ENCODE assay signal across 19 mouse cellular contexts in the genomic region with DNA sequence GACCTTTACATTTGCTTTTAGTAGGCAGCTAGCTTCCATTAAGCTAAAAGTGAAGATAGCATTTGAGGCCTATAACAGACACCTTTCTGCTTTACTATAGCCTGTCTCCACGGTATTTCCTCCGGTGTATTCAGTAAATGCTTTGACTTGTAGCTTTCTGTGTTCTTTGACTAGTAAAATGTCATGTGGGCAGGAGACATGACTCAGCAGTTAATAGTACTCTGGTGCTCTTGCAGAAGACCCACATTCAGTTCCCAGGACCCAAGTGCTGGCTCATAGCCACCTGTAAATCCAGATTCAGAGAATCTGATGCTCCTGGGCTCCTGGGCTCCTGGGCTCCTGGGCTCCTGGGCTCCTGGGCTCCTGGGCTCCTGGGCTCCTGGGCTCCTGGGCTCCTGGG.
DNase-seq lines count a peak whose midpoint lies in the region; ATAC-seq and TF ChIP-seq lines count a peak whose summit lies in the region.
"Had no signal": no experiment of that assay in that cellular context is flagged by ENCODE, and none has a peak within 500 bp of the region (broad histone marks: within the 10 kb centered on the region; RNA-seq: fewer than 3 reads in every experiment).

No protein-coding gene starts in this region.

- ATAC-seq in midbrain, embryonic 11.5 days (ENCODE audit: low FRiP score): no peak
- peak; percentile 39 for ATAC-seq in common myeloid progenitor, adult 5-6 weeks (replicated peaks; ENCODE audit: low read depth, poor library complexity, severe bottlenecking)
- ATAC-seq in midbrain, postnatal 0 days (ENCODE audit: low FRiP score): no peak

- H3K27me3 ChIP-seq in midbrain, embryonic 11.5 days (ENCODE audit: control insufficient read depth, insufficient read depth, low read length): no peaks in the 10 kb centered on the region
- no peaks in the 10 kb centered on the region for H3K27me3 ChIP-seq in midbrain, embryonic 10.5 days (ENCODE audit: low read depth, poor library complexity, severe bottlenecking)
- no peaks in the 10 kb centered on the region for H3K27me3 ChIP-seq in myocyte (ENCODE audit: control insufficient read depth, insufficient read depth, insufficient read length)
- H3K27me3 ChIP-seq in midbrain, postnatal 0 days (ENCODE audit: insufficient read depth, low read length): no peaks in the 10 kb centered on the region
- H3K27me3 ChIP-seq: embryonic facial prominence, embryonic 12.5 days; hindbrain, embryonic 13.5 days; kidney, embryonic 15.5 days; limb, embryonic 15.5 days; neural tube, embryonic 15.5 days had no signal

- peak; percentile 41 for DNase-seq in midbrain, embryonic 11.5 days (ENCODE audit: low spot score, missing footprints)
- no peak for DNase-seq in midbrain, embryonic 10.5 days (ENCODE audit: low spot score)
- DNase-seq in Muller cell, postnatal 12 days (ENCODE audit: inconsistent ontology term): peak; percentile 7
- no peak for DNase-seq in midbrain, postnatal 0 days (ENCODE audit: low spot score)
- DNase-seq in adrenal gland, postnatal 10 days: no peak
- DNase-seq in adrenal gland, postnatal 14 days: no peak
- DNase-seq: adrenal gland, adult 2 months; cerebellum, adult 11 months; gastrocnemius, postnatal 25 days; heart, postnatal 14 days; right cerebral cortex, postnatal 4 days had no signal

- no peak for TF ChIP-seq POLR2A in myocyte (IDR thresholded peaks at IDR 0.05; ENCODE audit: insufficient read length, low read depth)

- no peak overlapping the region for H3K27ac ChIP-seq in midbrain, embryonic 11.5 days (ENCODE audit: low read depth, low read length)
- H3K27ac ChIP-seq in midbrain, embryonic 10.5 days (replicated peaks): no peak overlapping the region
- H3K27ac ChIP-seq in midbrain, postnatal 0 days (ENCODE audit: low read depth, low read length): no peak overlapping the region
- H3K27ac ChIP-seq: embryonic facial prominence, embryonic 12.5 days; hindbrain, embryonic 13.5 days; kidney, embryonic 15.5 days; limb, embryonic 15.5 days; neural tube, embryonic 15.5 days had no signal

- H3K36me3 ChIP-seq in midbrain, embryonic 11.5 days (ENCODE audit: control insufficient read depth, insufficient read depth, low read length): no peaks in the 10 kb centered on the region
- H3K36me3 ChIP-seq in midbrain, embryonic 10.5 days: no peaks in the 10 kb centered on the region
- H3K36me3 ChIP-seq in myocyte (ENCODE audit: control insufficient read depth, insufficient read depth): no peaks in the 10 kb centered on the region
- H3K36me3 ChIP-seq in midbrain, postnatal 0 days (ENCODE audit: insufficient read depth, low read length): no peaks in the 10 kb centered on the region
- H3K36me3 ChIP-seq: embryonic facial prominence, embryonic 12.5 days; heart, embryonic 10.5 days; hindbrain, embryonic 13.5 days; kidney, embryonic 15.5 days; limb, embryonic 15.5 days; neural tube, embryonic 15.5 days had no signal

- no peak overlapping the region for H3K4me3 ChIP-seq in midbrain, embryonic 11.5 days (ENCODE audit: low read depth, low read length)
- H3K4me3 ChIP-seq in midbrain, embryonic 10.5 days: no peak overlapping the region
- H3K4me3 ChIP-seq in myocyte: no peak overlapping the region
- H3K4me3 ChIP-seq in midbrain, postnatal 0 days (ENCODE audit: low read depth, low read length): no peak overlapping the region
- H3K4me3 ChIP-seq: embryonic facial prominence, embryonic 12.5 days; heart, embryonic 10.5 days; hindbrain, embryonic 13.5 days; kidney, embryonic 15.5 days; limb, embryonic 15.5 days; neural tube, embryonic 15.5 days had no signal

- H3K9ac ChIP-seq in midbrain, embryonic 11.5 days (ENCODE audit: low read length): no peak overlapping the region
- H3K9ac ChIP-seq in midbrain, postnatal 0 days (replicated peaks; ENCODE audit: low read length, poor library complexity, severe bottlenecking): no peak overlapping the region
- H3K9ac ChIP-seq: embryonic facial prominence, embryonic 12.5 days; hindbrain, embryonic 13.5 days; kidney, embryonic 15.5 days; limb, embryonic 15.5 days; neural tube, embryonic 15.5 days had no signal

- H3K4me1 ChIP-seq in midbrain, embryonic 11.5 days (ENCODE audit: control insufficient read depth, insufficient read depth, low read length): no peaks in the 10 kb centered on the region
- H3K4me1 ChIP-seq in midbrain, embryonic 10.5 days: no peaks in the 10 kb centered on the region; the same call in 1 of the 2 replicates
- no peaks in the 10 kb centered on the region for H3K4me1 ChIP-seq in midbrain, postnatal 0 days (ENCODE audit: insufficient read depth, low read length)
- H3K4me1 ChIP-seq: hindbrain, embryonic 13.5 days had no signal

- H3ac ChIP-seq in myocyte (ENCODE audit: control insufficient read depth, insufficient read length): no peak overlapping the region

- WGBS in midbrain, embryonic 11.5 days: 94% methylated on average over 2 of the region's 2 CpGs
- 86% methylated on average over 2 of the region's 2 CpGs for WGBS in midbrain, embryonic 10.5 days
- 75% methylated on average over 2 of the region's 2 CpGs for WGBS in midbrain, postnatal 0 days

- H3K4me2 ChIP-seq in midbrain, embryonic 11.5 days: no peak overlapping the region
- H3K4me2 ChIP-seq in myocyte (ENCODE audit: low read depth): no peak overlapping the region
- no peak overlapping the region for H3K4me2 ChIP-seq in midbrain, postnatal 0 days (ENCODE audit: low read depth, low read length, poor library complexity, severe bottlenecking)
- H3K4me2 ChIP-seq: embryonic facial prominence, embryonic 12.5 days; hindbrain, embryonic 13.5 days; kidney, embryonic 15.5 days; limb, embryonic 15.5 days; neural tube, embryonic 15.5 days had no signal

- H3K79me2 ChIP-seq in myocyte (ENCODE audit: control insufficient read depth, insufficient read depth): no peaks in the 10 kb centered on the region

- no peak for TF ChIP-seq CTCF in midbrain, postnatal 0 days (IDR thresholded peaks at IDR 0.05)

- no peaks in the 10 kb centered on the region for H3K9me3 ChIP-seq in midbrain, embryonic 11.5 days (ENCODE audit: control insufficient read depth, low read length)
- no peaks in the 10 kb centered on the region for H3K9me3 ChIP-seq in midbrain, embryonic 10.5 days (replicated peaks)
- no peaks in the 10 kb centered on the region for H3K9me3 ChIP-seq in midbrain, postnatal 0 days (ENCODE audit: low read length)
- H3K9me3 ChIP-seq: embryonic facial prominence, embryonic 12.5 days; heart, embryonic 10.5 days; hindbrain, embryonic 13.5 days; kidney, embryonic 15.5 days; limb, embryonic 15.5 days; neural tube, embryonic 15.5 days had no signal

TF ChIP-seq in myocyte, 11 proteins besides CTCF, POLR2A, EP300 and RAD21:
- TF ChIP-seq MAX (IDR thresholded peaks at IDR 0.05; ENCODE audit: low read depth) (no peak), USF1 (IDR thresholded peaks at IDR 0.05; ENCODE audit: low read depth) (peak; percentile 50)

Comparison
In these comparisons a context has a peak if more than half of its experiments do, and no peak if none do; other contexts are left out.
1. DNase-seq: peak in midbrain, embryonic 11.5 days (single experiment) and Muller cell, postnatal 12 days (single experiment); none in midbrain, embryonic 10.5 days (single experiment), midbrain, postnatal 0 days (single experiment), adrenal gland, postnatal 10 days (single experiment) and adrenal gland, postnatal 14 days (single experiment).